Mouse (Mus musculus): Measurements from ENCODE around the gene 2810004N23Rik. TPM values are rescaled to one million over a fixed set of nuclear protein-coding genes. Genes with fewer than 3 reads are reported as not detected.
"Not testable (repeated sequence)": the region's sequence is repeated elsewhere in the genome, so short reads cannot be mapped to it uniquely, and the experiment has no call there.

2810004N23Rik gene
- polyA plus RNA-seq, 1 experiment from 2014 or later: 21.5 TPM

DNA sequence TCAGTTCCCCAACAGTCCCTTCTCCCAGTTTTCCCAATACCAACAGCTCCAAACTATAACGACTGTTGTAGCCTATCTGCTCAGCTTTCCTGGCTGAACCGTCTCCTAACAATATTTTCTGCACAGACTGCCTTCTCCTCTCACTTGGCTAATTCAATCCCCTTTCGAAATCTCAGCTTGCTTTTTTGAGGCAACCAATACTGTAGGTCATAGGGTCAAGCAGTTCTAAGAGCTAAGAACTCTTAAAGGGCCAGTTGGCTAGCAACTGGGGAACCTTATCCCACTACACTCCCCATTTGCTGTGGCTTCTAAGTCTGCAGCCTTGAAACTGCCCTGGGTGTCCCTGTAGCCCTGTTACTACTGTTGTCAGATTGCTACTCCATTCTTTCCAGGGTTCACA is 17.8 kb downstream of the 2810004N23Rik start:
- WGBS: 77% methylated on average over 3 of the region's 3 CpGs
- Histone ChIP-seq H3K36me3 (ENCODE audit: control insufficient read depth, insufficient read depth, low read length) (no peaks in the 10 kb centered on the region), H3K27me3 (replicated peaks; ENCODE audit: control insufficient read depth, insufficient read depth, low read length) (no peaks in the 10 kb centered on the region), H3K4me1 (ENCODE audit: control insufficient read depth, insufficient read depth, low read depth, low read length) (no peaks in the 10 kb centered on the region), H3K27ac (ENCODE audit: low read depth, low read length) (no peak overlapping the region), H3K9ac (ENCODE audit: low read depth, low read length) (no peak overlapping the region), H3K9me3 (ENCODE audit: control insufficient read depth, low read length) (no peaks in the 10 kb centered on the region), H3K4me3 (ENCODE audit: low read length) (no peak overlapping the region), H3K4me2 (ENCODE audit: low read length) (no peak overlapping the region)
- no peak for ATAC-seq

- not testable (repeated sequence) for H3K4me3 ChIP-seq (ENCODE audit: low read length); H3K4me1 ChIP-seq (ENCODE audit: control insufficient read depth, insufficient read depth, low read depth, low read length); H3K9me3 ChIP-seq (ENCODE audit: control insufficient read depth, low read length); H3K9ac ChIP-seq (ENCODE audit: low read depth, low read length); ATAC-seq; H3K27ac ChIP-seq (ENCODE audit: low read depth, low read length); H3K27me3 ChIP-seq (replicated peaks; ENCODE audit: control insufficient read depth, insufficient read depth, low read length); H3K4me2 ChIP-seq (ENCODE audit: low read length)
- WGBS: 67% methylated on average over 1 of the region's 1 CpGs
- peaks cover 12% of the 10 kb centered on the region for H3K36me3 ChIP-seq (ENCODE audit: control insufficient read depth, insufficient read depth, low read length)
These were observed 20.0 kb downstream of the 2810004N23Rik start for GRCm38 (mm10) chr8:124842929-124843328.

DNA sequence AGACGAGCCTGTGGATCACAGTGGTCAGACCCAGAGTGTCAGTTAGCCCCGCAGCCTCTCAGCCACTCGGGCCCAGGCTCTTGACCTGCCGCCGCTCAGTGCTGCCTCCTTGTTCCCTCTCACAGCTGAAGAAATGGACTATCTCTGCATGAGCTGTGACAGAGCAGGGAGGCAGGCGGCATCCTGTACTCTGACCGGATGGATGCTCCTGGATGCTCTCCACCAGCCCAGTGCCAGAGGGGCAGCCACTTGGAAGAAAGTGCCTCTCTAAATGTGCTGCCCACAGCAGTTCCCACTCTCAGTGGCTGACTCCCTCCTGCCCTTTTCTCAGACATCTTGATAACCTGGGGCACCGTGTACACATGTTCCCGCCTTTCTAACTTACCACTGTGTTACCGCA is 21.1 kb downstream of the 2810004N23Rik start:
- H3K4me2 ChIP-seq (ENCODE audit: low read length): no peak overlapping the region
- 93% methylated on average over 10 of the region's 10 CpGs for WGBS
- H3K4me1 ChIP-seq (ENCODE audit: control insufficient read depth, insufficient read depth, low read depth, low read length): no peaks in the 10 kb centered on the region
- H3K27ac ChIP-seq (ENCODE audit: low read depth, low read length): no peak overlapping the region
- peaks cover 12% of the 10 kb centered on the region for H3K36me3 ChIP-seq (ENCODE audit: control insufficient read depth, insufficient read depth, low read length)
- ATAC-seq: no peak
- H3K4me3 ChIP-seq (ENCODE audit: low read length): no peak overlapping the region
- no peaks in the 10 kb centered on the region for H3K9me3 ChIP-seq (ENCODE audit: control insufficient read depth, low read length)
- no peaks in the 10 kb centered on the region for H3K27me3 ChIP-seq (replicated peaks; ENCODE audit: control insufficient read depth, insufficient read depth, low read length)
- no peak overlapping the region for H3K9ac ChIP-seq (ENCODE audit: low read depth, low read length)

DNA sequence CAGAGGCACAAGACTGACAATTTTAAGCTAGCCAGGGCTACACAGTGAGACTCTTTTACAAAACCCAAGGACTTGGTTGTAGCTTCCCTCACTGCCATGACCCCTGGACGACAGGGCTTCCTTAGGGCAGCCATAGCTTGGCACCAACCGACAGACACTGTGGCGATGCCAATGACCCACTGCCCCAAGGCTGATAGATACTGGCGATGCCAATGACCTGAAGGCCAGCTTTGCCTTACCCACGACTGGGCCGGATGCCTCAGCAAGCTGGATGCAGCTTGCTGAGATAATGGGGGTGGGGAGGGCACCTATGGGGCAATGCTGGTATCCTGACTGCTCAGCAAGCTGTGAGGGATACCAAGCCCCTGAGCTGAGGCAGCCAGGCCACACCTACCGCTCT is 22.0 kb downstream of the 2810004N23Rik start:
- Histone ChIP-seq H3K9me3 (ENCODE audit: control insufficient read depth, low read length) (no peaks in the 10 kb centered on the region), H3K4me1 (ENCODE audit: control insufficient read depth, insufficient read depth, low read depth, low read length) (no peaks in the 10 kb centered on the region), H3K4me3 (ENCODE audit: low read length) (no peak overlapping the region), H3K4me2 (ENCODE audit: low read length) (no peak overlapping the region), H3K36me3 (ENCODE audit: control insufficient read depth, insufficient read depth, low read length) (peaks cover 12% of the 10 kb centered on the region), H3K27me3 (replicated peaks; ENCODE audit: control insufficient read depth, insufficient read depth, low read length) (no peaks in the 10 kb centered on the region), H3K9ac (ENCODE audit: low read depth, low read length) (no peak overlapping the region), H3K27ac (ENCODE audit: low read depth, low read length) (no peak overlapping the region)
- no peak for ATAC-seq
- 93% methylated on average over 7 of the region's 7 CpGs for WGBS

GRCm38 (mm10) chr8:124839371-124839770 is 23.5 kb downstream of the 2810004N23Rik start:
- WGBS: 92% methylated on average over 10 of the region's 10 CpGs
- H3K36me3 ChIP-seq (ENCODE audit: control insufficient read depth, insufficient read depth, low read length): peaks cover 12% of the 10 kb centered on the region
- no peak overlapping the region for H3K4me2 ChIP-seq (ENCODE audit: low read length)

GRCm38 (mm10) chr8:124837956-124838355 is 25.0 kb downstream of the 2810004N23Rik start:
- 93% methylated on average over 2 of the region's 2 CpGs for WGBS
- no peak for ATAC-seq
- no peaks in the 10 kb centered on the region for H3K4me1 ChIP-seq (ENCODE audit: control insufficient read depth, insufficient read depth, low read depth, low read length)

More at GRCm38 (mm10) chr8:124839371-124839770, 23.5 kb downstream of the 2810004N23Rik start:
- Histone ChIP-seq H3K27me3 (replicated peaks; ENCODE audit: control insufficient read depth, insufficient read depth, low read length) (no peaks in the 10 kb centered on the region), H3K4me1 (ENCODE audit: control insufficient read depth, insufficient read depth, low read depth, low read length) (no peaks in the 10 kb centered on the region), H3K9ac (ENCODE audit: low read depth, low read length) (no peak overlapping the region), H3K4me3 (ENCODE audit: low read length) (no peak overlapping the region), H3K9me3 (ENCODE audit: control insufficient read depth, low read length) (no peaks in the 10 kb centered on the region), H3K27ac (ENCODE audit: low read depth, low read length) (no peak overlapping the region)
- no peak for ATAC-seq

GRCm38 (mm10) chr8:124836907-124837306 is 26.0 kb downstream of the 2810004N23Rik start:
- whole genome bisulfite sequencing: 85% methylated on average over 2 of the region's 2 CpGs
- no peak overlapping the region for H3K4me3 ChIP-seq (ENCODE audit: low read length)
- ATAC-seq: no peak
- no peaks in the 10 kb centered on the region for H3K9me3 ChIP-seq (ENCODE audit: control insufficient read depth, low read length)
- H3K27ac ChIP-seq (ENCODE audit: low read depth, low read length): no peak overlapping the region
- H3K9ac ChIP-seq (ENCODE audit: low read depth, low read length): no peak overlapping the region
- H3K36me3 ChIP-seq (ENCODE audit: control insufficient read depth, insufficient read depth, low read length): peaks cover 12% of the 10 kb centered on the region
- no peaks in the 10 kb centered on the region for H3K27me3 ChIP-seq (replicated peaks; ENCODE audit: control insufficient read depth, insufficient read depth, low read length)
- no peaks in the 10 kb centered on the region for H3K4me1 ChIP-seq (ENCODE audit: control insufficient read depth, insufficient read depth, low read depth, low read length)
- no peak overlapping the region for H3K4me2 ChIP-seq (ENCODE audit: low read length)

More at GRCm38 (mm10) chr8:124837956-124838355, 25.0 kb downstream of the 2810004N23Rik start:
- no peaks in the 10 kb centered on the region for H3K9me3 ChIP-seq (ENCODE audit: control insufficient read depth, low read length)
- no peak overlapping the region for H3K4me2 ChIP-seq (ENCODE audit: low read length)
- H3K27me3 ChIP-seq (replicated peaks; ENCODE audit: control insufficient read depth, insufficient read depth, low read length): no peaks in the 10 kb centered on the region
- no peak overlapping the region for H3K9ac ChIP-seq (ENCODE audit: low read depth, low read length)
- H3K27ac ChIP-seq (ENCODE audit: low read depth, low read length): no peak overlapping the region
- peaks cover 12% of the 10 kb centered on the region for H3K36me3 ChIP-seq (ENCODE audit: control insufficient read depth, insufficient read depth, low read length)
- H3K4me3 ChIP-seq (ENCODE audit: low read length): no peak overlapping the region

DNA sequence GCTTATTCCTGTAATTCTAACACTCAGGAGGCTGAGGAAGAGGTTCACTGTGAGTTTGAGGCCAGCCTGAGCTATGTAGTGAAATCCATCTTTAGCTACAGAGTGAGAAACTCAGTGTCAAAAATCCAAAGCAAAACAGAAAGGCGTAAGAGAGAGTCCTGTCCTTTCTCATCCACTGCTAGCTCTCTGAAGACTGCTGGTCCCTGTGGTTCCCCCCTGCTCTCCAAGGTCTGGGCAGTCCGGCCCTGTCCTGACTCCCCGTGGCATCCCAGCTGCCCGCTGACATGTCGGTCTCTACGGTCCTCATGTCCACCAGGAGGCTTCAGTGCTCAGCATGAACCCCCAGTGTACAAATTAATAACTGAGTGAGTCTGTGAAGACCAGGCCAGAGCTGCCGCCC is 26.6 kb downstream of the 2810004N23Rik start:
- Histone ChIP-seq H3K9ac (ENCODE audit: low read depth, low read length) (no peak overlapping the region), H3K4me3 (ENCODE audit: low read length) (no peak overlapping the region), H3K4me1 (ENCODE audit: control insufficient read depth, insufficient read depth, low read depth, low read length) (no peaks in the 10 kb centered on the region), H3K36me3 (ENCODE audit: control insufficient read depth, insufficient read depth, low read length) (peaks cover 12% of the 10 kb centered on the region), H3K27me3 (replicated peaks; ENCODE audit: control insufficient read depth, insufficient read depth, low read length) (no peaks in the 10 kb centered on the region), H3K4me2 (ENCODE audit: low read length) (no peak overlapping the region), H3K9me3 (ENCODE audit: control insufficient read depth, low read length) (no peaks in the 10 kb centered on the region), H3K27ac (ENCODE audit: low read depth, low read length) (no peak overlapping the region)
- no peak for ATAC-seq
- WGBS: 78% methylated on average over 7 of the region's 7 CpGs

DNA sequence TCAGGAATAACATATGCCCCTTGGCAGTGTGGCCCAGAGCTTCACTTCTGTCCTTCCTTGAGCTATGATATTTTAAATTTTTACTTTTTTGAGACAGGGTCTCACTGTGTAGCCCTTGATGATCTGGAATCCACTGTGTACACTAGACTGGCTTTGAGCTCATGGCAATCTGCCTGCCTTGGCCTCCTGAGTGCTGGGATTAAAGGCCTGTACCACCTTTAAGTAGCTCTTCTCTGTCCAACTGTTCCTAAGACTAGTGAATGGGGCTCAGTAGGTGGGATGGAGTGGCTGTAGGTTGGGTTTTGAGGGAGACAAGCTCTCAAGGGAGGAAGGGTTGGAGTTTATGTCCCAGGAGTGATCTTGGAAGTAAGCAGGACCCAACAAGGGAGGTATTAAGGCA is 27.1 kb downstream of the 2810004N23Rik start:
- Histone ChIP-seq H3K4me1 (ENCODE audit: control insufficient read depth, insufficient read depth, low read depth, low read length) (no peaks in the 10 kb centered on the region), H3K9me3 (ENCODE audit: control insufficient read depth, low read length) (no peaks in the 10 kb centered on the region), H3K4me2 (ENCODE audit: low read length) (no peak overlapping the region), H3K36me3 (ENCODE audit: control insufficient read depth, insufficient read depth, low read length) (peaks cover 12% of the 10 kb centered on the region), H3K9ac (ENCODE audit: low read depth, low read length) (no peak overlapping the region), H3K4me3 (ENCODE audit: low read length) (no peak overlapping the region), H3K27me3 (replicated peaks; ENCODE audit: control insufficient read depth, insufficient read depth, low read length) (no peaks in the 10 kb centered on the region), H3K27ac (ENCODE audit: low read depth, low read length) (no peak overlapping the region)
- ATAC-seq: no peak
